Mouse (Mus musculus) stomach, postnatal 0 days (tissue): ENCODE data around the gene Cbr1. TPM values are rescaled to one million over a fixed set of nuclear protein-coding genes. Genes with fewer than 3 reads are reported as not detected.

Experiments
- ATAC-seq: fragments of 200-750 bp; cut with Nextera tagmentation; 2 replicates; pipeline ENCODE4 v1.8.0; 2017; ENCODE audit not compliant: low FRiP score, low TSS enrichment
- DNase-seq: peaks from one replicate; pipeline ENCODE4 v3.0.0-alpha.2; 2016; ENCODE audit warnings: low spot score
- H3K27ac ChIP-seq: fragments of 300-500 bp; sonication (generic); replicated peaks from 2 replicates; pipeline ENCODE4 v1.5.1; 2014; ENCODE audit warnings: mild to moderate bottlenecking, control low read depth
- H3K27me3 ChIP-seq: fragments of 300-500 bp; sonication (generic); 2 replicates; pipeline ENCODE4 v1.6.1; 2014; ENCODE audit warnings: low read length; ENCODE audit not compliant: control insufficient read depth, insufficient read depth
- H3K36me3 ChIP-seq: fragments of 300-500 bp; sonication (generic); 2 replicates; pipeline ENCODE4 v1.6.1; 2014; ENCODE audit warnings: low read length, mixed read lengths; ENCODE audit not compliant: control insufficient read depth, insufficient read depth
- H3K4me1 ChIP-seq: fragments of 300-500 bp; sonication (generic); replicated peaks from 2 replicates; pipeline ENCODE4 v1.6.1; 2014; ENCODE audit warnings: antibody characterized with exemption; ENCODE audit not compliant: control insufficient read depth, insufficient read depth
- H3K4me2 ChIP-seq: fragments of 300-500 bp; sonication (generic); replicated peaks from 2 replicates; pipeline ENCODE4 v1.6.1; 2014; ENCODE audit warnings: low read depth, mild to moderate bottlenecking, control low read depth, moderate library complexity
- H3K4me3 ChIP-seq: fragments of 300-500 bp; sonication (generic); 2 replicates; pipeline ENCODE4 v1.5.1; 2014; ENCODE audit warnings: low read depth, low read length, control low read depth
- H3K9ac ChIP-seq: fragments of 300-500 bp; sonication (generic); 2 replicates; pipeline ENCODE4 v1.6.1; 2014; ENCODE audit warnings: mild to moderate bottlenecking, low read length, control low read depth, mixed read lengths
- H3K9me3 ChIP-seq: fragments of 300-500 bp; sonication (generic); 2 replicates; pipeline ENCODE4 v1.6.1; 2016; ENCODE audit warnings: low read length; ENCODE audit not compliant: control insufficient read depth
- CTCF ChIP-seq: IDR thresholded peaks from 2 replicates; pipeline ENCODE4 v1.5.1; 2016; ENCODE audit warnings: antibody characterized with exemption, low read depth, mild to moderate bottlenecking, moderate library complexity
- EP300 ChIP-seq: optimal IDR thresholded peaks from 2 replicates; pipeline ENCODE3; 2016; ENCODE audit warnings: antibody characterized with exemption
- WGBS: fragments of 180-500 bp; shearing (Covaris S2); extraction: QIAGEN DNeasy Blood & Tissue Kit; methylation state at CpG from one replicate; pipeline ENCODE4 v1.1.7; 2014; 5-methylcytosine and 5-hydroxymethylcytosine counted together
- polyA plus RNA-seq: library from polyadenylated mRNA; unstranded; fragments of >200 nt; fragmentation: Nextera tagmentation; extraction: Ambion mirVana; gene quantifications from 2 replicates; pipeline ENCODE4 v1.2.1, GENCODE M21; 2015

Cbr1 gene
- polyA plus RNA-seq, 1 experiment from 2014 or later = 411 TPM

- DNase-seq (peak; percentile 94), ATAC-seq (peak; percentile 90)
- Histone ChIP-seq H3K4me3 (peak within 1 kb of the TSS; percentile 61), H3K27ac (peak within 1 kb of the TSS; percentile 97), H3K4me1 (no peaks in the 10 kb centered on the region), H3K36me3 (no peaks in the 10 kb centered on the region), H3K9me3 (no peaks in the 10 kb centered on the region), H3K9ac (peak within 1 kb of the TSS; percentile 82), H3K4me2 (peak within 1 kb of the TSS; percentile 82), H3K27me3 (no peaks in the 10 kb centered on the region)
- no peak for TF ChIP-seq EP300
- peak; percentile 28; the same call in 1 of the 2 replicates for TF ChIP-seq CTCF
- under 1% methylated on average over 55 of the region's 55 CpGs for WGBS
Observed at GRCm38 (mm10) chr16:93603439-93604212, 2.0 kb upstream of the Cbr1 start, which contains the start of gene Setd4. TSS of gene Setd4 (minus strand) at chr16:93604063.

GRCm38 (mm10) chr16:93604481-93604969, 1.1 kb upstream of the Cbr1 start:
- Histone ChIP-seq H3K4me1 (no peaks in the 10 kb centered on the region), H3K27me3 (no peaks in the 10 kb centered on the region), H3K9me3 (no peaks in the 10 kb centered on the region), H3K4me2 (peak overlapping the region; percentile 82), H3K27ac (peak overlapping the region; percentile 97), H3K4me3 (peak overlapping the region; percentile 61), H3K9ac (peak overlapping the region; percentile 82), H3K36me3 (no peaks in the 10 kb centered on the region)
- peak; percentile 58 for DNase-seq
- ATAC-seq = no peak
- 4% methylated on average over 16 of the region's 16 CpGs for WGBS
- no peak for TF ChIP-seq CTCF
- TF ChIP-seq EP300 = no peak

GRCm38 (mm10) chr16:93606146-93606545, 493 bp downstream of the Cbr1 start:
- no peaks in the 10 kb centered on the region for H3K4me1 ChIP-seq
- H3K4me3 ChIP-seq = no peak overlapping the region
- no peak overlapping the region for H3K4me2 ChIP-seq
- DNase-seq (no peak), ATAC-seq (no peak)
- H3K36me3 ChIP-seq = no peaks in the 10 kb centered on the region; the same call in 1 of the 2 replicates
- H3K27ac ChIP-seq = no peak overlapping the region
- H3K9me3 ChIP-seq = no peaks in the 10 kb centered on the region
- no peaks in the 10 kb centered on the region for H3K27me3 ChIP-seq
- no peak for TF ChIP-seq CTCF
- WGBS = 87% methylated on average over 7 of the region's 7 CpGs
- H3K9ac ChIP-seq = no peak overlapping the region

GRCm38 (mm10) chr16:93607669-93608101, 2.0 kb downstream of the Cbr1 start:
- Histone ChIP-seq H3K4me1 (no peaks in the 10 kb centered on the region), H3K9me3 (no peaks in the 10 kb centered on the region), H3K27me3 (no peaks in the 10 kb centered on the region), H3K4me3 (peak overlapping the region; percentile 67), H3K27ac (peak overlapping the region; percentile 89), H3K36me3 (no peaks in the 10 kb centered on the region; the same call in 1 of the 2 replicates), H3K4me2 (peak overlapping the region; percentile 87), H3K9ac (peak overlapping the region; percentile 82)
- WGBS = under 1% methylated on average over 32 of the region's 32 CpGs
- DNase-seq = peak; percentile 92
- peak; percentile 47 for ATAC-seq
- TF ChIP-seq CTCF (peak; percentile 17; the same call in 1 of the 2 replicates), EP300 (no peak)

- ATAC-seq (no peak), DNase-seq (peak; percentile 50)
- Histone ChIP-seq H3K9me3 (no peaks in the 10 kb centered on the region), H3K9ac (peak overlapping the region; percentile 82), H3K4me1 (no peaks in the 10 kb centered on the region), H3K4me2 (peak overlapping the region; percentile 87), H3K4me3 (peak overlapping the region; percentile 67), H3K27ac (0 out of 2 replicates have a peak overlapping the region, but pooled peaks have one; percentile 89), H3K36me3 (no peaks in the 10 kb centered on the region; the same call in 1 of the 2 replicates), H3K27me3 (no peaks in the 10 kb centered on the region)
- WGBS = 58% methylated on average over 8 of the region's 8 CpGs
- no peak for TF ChIP-seq EP300
- peak; percentile 34 for TF ChIP-seq CTCF
Observed at GRCm38 (mm10) chr16:93608731-93609130, 3.1 kb downstream of the Cbr1 start.

- no peak for DNase-seq
- ATAC-seq = no peak
- TF ChIP-seq EP300 (no peak), CTCF (no peak)
- 91% methylated on average over 4 of the region's 4 CpGs for WGBS
- H3K27ac ChIP-seq = no peak overlapping the region
- no peak overlapping the region for H3K4me3 ChIP-seq
- H3K4me1 ChIP-seq = no peaks in the 10 kb centered on the region
- no peak overlapping the region for H3K9ac ChIP-seq
- no peaks in the 10 kb centered on the region for H3K27me3 ChIP-seq
- H3K4me2 ChIP-seq = 0 out of 2 replicates have a peak overlapping the region, but pooled peaks have one; percentile 1
- no peaks in the 10 kb centered on the region for H3K9me3 ChIP-seq
- H3K36me3 ChIP-seq = no peaks in the 10 kb centered on the region; the same call in 1 of the 2 replicates
Observed at GRCm38 (mm10) chr16:93609796-93610195, 4.1 kb downstream of the Cbr1 start.
